In the genomic region with DNA sequence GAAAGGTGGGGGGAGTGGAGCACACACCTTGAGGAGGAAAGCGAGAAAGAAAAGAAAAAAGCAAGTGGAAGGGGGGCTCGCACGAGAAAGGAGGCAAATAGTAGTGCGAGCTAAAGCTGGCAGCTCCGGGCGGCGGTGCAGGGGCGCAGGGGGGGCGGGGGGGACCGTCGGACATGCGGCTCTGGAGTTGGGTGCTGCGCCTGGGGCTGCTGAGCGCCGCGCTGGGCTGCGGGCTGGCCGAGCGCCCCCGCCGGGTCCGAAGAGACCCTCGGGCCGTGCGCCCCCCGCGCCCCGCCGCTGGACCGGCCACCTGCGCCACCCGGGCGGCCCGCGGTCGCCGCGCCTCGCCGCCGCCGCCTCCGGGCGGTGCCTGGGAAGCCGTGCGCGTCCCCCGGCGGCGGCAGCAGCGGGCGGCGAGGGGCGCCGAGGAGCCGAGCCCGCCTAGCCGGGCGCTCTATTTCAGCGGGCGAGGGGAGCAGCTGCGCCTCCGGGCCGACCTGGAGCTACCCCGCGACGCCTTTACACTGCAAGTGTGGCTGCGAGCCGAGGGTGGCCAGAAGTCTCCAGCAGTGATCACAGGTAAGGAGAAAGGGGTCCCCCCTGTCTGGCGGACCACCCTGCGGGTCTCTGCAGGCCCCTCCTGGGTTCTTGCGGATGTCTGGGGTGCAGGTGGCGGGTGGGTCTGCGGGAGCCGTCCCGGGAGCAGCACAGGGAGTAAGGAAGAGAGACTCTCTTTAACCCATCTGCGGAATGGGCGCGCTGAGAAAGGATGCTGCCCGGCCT, we compare ENCODE assay signal across 7 mouse cellular contexts. TPM values are rescaled to one million over a fixed set of nuclear protein-coding genes. Genes with fewer than 3 reads are reported as not detected.
DNase-seq lines count a peak whose midpoint lies in the region; ATAC-seq lines count a peak whose summit lies in the region.

No protein-coding gene starts in this region.

- H3K9ac ChIP-seq in embryonic facial prominence, embryonic 11.5 days (replicated peaks; ENCODE audit: low read length): peak overlapping the region; percentile 65
- H3K9ac ChIP-seq in limb, embryonic 13.5 days: peak overlapping the region; percentile 77
- H3K9ac ChIP-seq in neural tube, embryonic 13.5 days: peak overlapping the region; percentile 75

- peak; percentile 58 for ATAC-seq in embryonic facial prominence, embryonic 11.5 days (replicated peaks; ENCODE audit: insufficient number of reproducible peaks, low FRiP score, low TSS enrichment, low read depth)
- peak; percentile 8; the same call in 1 of the 2 replicates for ATAC-seq in limb, embryonic 13.5 days (ENCODE audit: low FRiP score, low read depth)
- peak; percentile 59 for ATAC-seq in neural tube, embryonic 13.5 days (ENCODE audit: low read depth)
- no peak for ATAC-seq in activated CD4-positive, CD25-positive, alpha-beta regulatory T cell, adult 4 months

- no peaks in the 10 kb centered on the region for H3K36me3 ChIP-seq in embryonic facial prominence, embryonic 11.5 days (replicated peaks; ENCODE audit: control insufficient read depth, insufficient read depth, low read depth, low read length)
- H3K36me3 ChIP-seq in limb, embryonic 13.5 days: no peaks in the 10 kb centered on the region
- no peaks in the 10 kb centered on the region for H3K36me3 ChIP-seq in neural tube, embryonic 13.5 days

- H3K4me3 ChIP-seq in embryonic facial prominence, embryonic 11.5 days (ENCODE audit: low read depth, low read length): peak overlapping the region; percentile 48
- H3K4me3 ChIP-seq in limb, embryonic 13.5 days: peak overlapping the region; percentile 61
- peak overlapping the region; percentile 56 for H3K4me3 ChIP-seq in neural tube, embryonic 13.5 days

- no peak overlapping the region for H3K27ac ChIP-seq in embryonic facial prominence, embryonic 11.5 days (replicated peaks; ENCODE audit: low read depth, low read length)
- H3K27ac ChIP-seq in limb, embryonic 13.5 days: peak overlapping the region; percentile 83; the same call in 1 of the 2 replicates
- H3K27ac ChIP-seq in neural tube, embryonic 13.5 days (replicated peaks): no peak overlapping the region

- H3K4me1 ChIP-seq in embryonic facial prominence, embryonic 11.5 days (ENCODE audit: control insufficient read depth, insufficient read depth, low read length): no peaks in the 10 kb centered on the region; the same call in 1 of the 2 replicates
- peaks cover 23% of the 10 kb centered on the region for H3K4me1 ChIP-seq in limb, embryonic 13.5 days
- peaks cover 42% of the 10 kb centered on the region for H3K4me1 ChIP-seq in neural tube, embryonic 13.5 days (replicated peaks)

- intact Hi-C loops in heart, postnatal 14 days (cut with DNase I): loop anchor here (10.0 kb wide), 1 partner anchor 290 kb away; no protein-coding TSS in a partner anchor

- peak; percentile 7 for DNase-seq in urinary bladder, postnatal 14 days (ENCODE audit: low spot score)
- DNase-seq in urinary bladder, postnatal 36 days (ENCODE audit: low spot score in 2 of 2): no peak
- peak; percentile 54 for DNase-seq in embryonic facial prominence, embryonic 11.5 days (ENCODE audit: low spot score)
- peak; percentile 30 to 49 for DNase-seq in heart, postnatal 14 days

- WGBS in embryonic facial prominence, embryonic 11.5 days: under 1% methylated on average over 46 of the region's 80 CpGs
- 1% methylated on average over 50 of the region's 80 CpGs for WGBS in limb, embryonic 13.5 days
- WGBS in neural tube, embryonic 13.5 days: under 1% methylated on average over 77 of the region's 80 CpGs

- H3K9me3 ChIP-seq in embryonic facial prominence, embryonic 11.5 days (replicated peaks; ENCODE audit: control insufficient read depth, low read length): no peaks in the 10 kb centered on the region
- no peaks in the 10 kb centered on the region for H3K9me3 ChIP-seq in limb, embryonic 13.5 days
- H3K9me3 ChIP-seq in neural tube, embryonic 13.5 days: no peaks in the 10 kb centered on the region

- peaks cover 5% of the 10 kb centered on the region for H3K27me3 ChIP-seq in embryonic facial prominence, embryonic 11.5 days (ENCODE audit: control insufficient read depth, insufficient read depth, low read length)
- H3K27me3 ChIP-seq in limb, embryonic 13.5 days: peaks cover 21% of the 10 kb centered on the region
- H3K27me3 ChIP-seq in neural tube, embryonic 13.5 days: peaks cover 65% of the 10 kb centered on the region

- H3K4me2 ChIP-seq in embryonic facial prominence, embryonic 11.5 days (ENCODE audit: low read depth, low read length): peak overlapping the region; percentile 95
- H3K4me2 ChIP-seq in limb, embryonic 13.5 days (replicated peaks): peak overlapping the region; percentile 85
- peak overlapping the region; percentile 92 for H3K4me2 ChIP-seq in neural tube, embryonic 13.5 days

RNA-seq across cellular contexts. Expression of a gene that starts 0.6 kb away (rescaled TPM):
- polyA plus RNA-seq in embryonic facial prominence, embryonic 11.5 days (2014; fragmentation: Nextera tagmentation; extraction: Ambion mirVana): 0.88 and 0.93 TPM in 2 replicates
- under 1 TPM; 0.61 to 0.88 TPM for total RNA-seq in heart, postnatal 14 days (2021)
- polyA plus RNA-seq in limb, embryonic 13.5 days (2015; fragmentation: Nextera tagmentation; extraction: Ambion mirVana): 2.4 and 2.7 TPM in 2 replicates
- 0.66 and 0.76 TPM in 2 replicates for polyA plus RNA-seq in neural tube, embryonic 13.5 days (2015; fragmentation: Nextera tagmentation; extraction: Ambion mirVana)
- polyA plus RNA-seq in activated CD4-positive, CD25-positive, alpha-beta regulatory T cell, adult 4 months (2017; shearing (Covaris generic)): not detected

Comparison
In these comparisons a context has a peak if more than half of its experiments do, and no peak if none do; other contexts are left out.
1. DNase-seq: peak in urinary bladder, postnatal 14 days (single experiment), embryonic facial prominence, embryonic 11.5 days (single experiment) and heart, postnatal 14 days (2 of 2); none in urinary bladder, postnatal 36 days (0 of 2).
2. Peak in every context shown above with its lines, with median percentiles within 50 percentile points of each other: H3K4me2 ChIP-seq, H3K4me3 ChIP-seq and H3K9ac ChIP-seq.